Mouse (Mus musculus): ENCODE results near the gene Tspear. TPM values are rescaled to one million over a fixed set of nuclear protein-coding genes. Genes with fewer than 3 reads are reported as not detected.

Gene Tspear
- polyA plus RNA-seq, 1 experiment from 2014 or later, result 0.93 TPM

GRCm38 (mm10) chr10:77811743-77812142 lies 125.4 kb downstream of the Tspear start, which contains the start of gene Gm9507:
Gene Gm9507, minus strand, starts transcription at chr10:77811843.
- Histone ChIP-seq H3K27ac (no peak within 1 kb of the TSS), H3K27me3 (ENCODE audit: insufficient read depth, poor library complexity, severe bottlenecking) (no peaks in the 10 kb centered on the region), H3K9me3 (peaks cover 9% of the 10 kb centered on the region), H3K4me3 (no peak within 1 kb of the TSS), H3K36me3 (no peaks in the 10 kb centered on the region), H3K4me1 (replicated peaks) (peaks cover 7% of the 10 kb centered on the region; the same call in 1 of the 2 replicates)
- 72% methylated on average over 5 of the region's 5 CpGs for WGBS
- no peak for DNase-seq (ENCODE audit: low spot score)

DNA sequence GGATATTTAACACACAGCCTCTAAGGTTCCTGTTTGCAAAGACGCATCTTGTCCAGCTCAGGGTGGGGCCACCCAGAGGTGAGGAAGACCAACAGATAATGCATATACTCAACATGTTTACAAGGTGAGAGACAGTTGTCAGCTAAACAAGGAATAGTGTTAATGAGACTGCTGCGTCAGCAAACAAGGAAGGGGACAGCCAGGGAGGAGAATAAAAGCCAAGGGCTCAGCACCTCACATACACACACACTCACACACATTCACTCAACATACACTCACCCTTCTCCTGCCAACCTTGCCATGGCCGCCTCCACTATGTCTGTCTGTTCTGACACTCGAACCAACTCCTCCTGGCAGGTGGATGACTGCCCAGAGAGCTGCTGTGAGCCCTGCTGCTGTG lies 128.0 kb downstream of the Tspear start, which contains the start of gene Gm2696:
Gene Gm2696 (plus strand): TSS at position 301 of the 400 bp plus-strand sequence.
- peaks cover 3% of the 10 kb centered on the region; the same call in 1 of the 2 replicates for H3K9me3 ChIP-seq
- DNase-seq (ENCODE audit: low spot score), result no peak
- peaks cover 7% of the 10 kb centered on the region; the same call in 1 of the 2 replicates for H3K4me1 ChIP-seq (replicated peaks)
- H3K27ac ChIP-seq, result 0 out of 2 replicates have a peak within 1 kb of the TSS, but pooled peaks have one; percentile 35
- H3K27me3 ChIP-seq (ENCODE audit: insufficient read depth, poor library complexity, severe bottlenecking), result no peaks in the 10 kb centered on the region
- 57% methylated on average over 4 of the region's 4 CpGs for WGBS
- H3K36me3 ChIP-seq, result no peaks in the 10 kb centered on the region
- no peak within 1 kb of the TSS for H3K4me3 ChIP-seq

GRCm38 (mm10) chr10:77815514-77815913 lies 129.1 kb downstream of the Tspear start:
- DNase-seq (ENCODE audit: low spot score), result peak; percentile 33
- no peaks in the 10 kb centered on the region for H3K27me3 ChIP-seq (ENCODE audit: insufficient read depth, poor library complexity, severe bottlenecking)
- 0 out of 2 replicates have a peak overlapping the region, but pooled peaks have one; percentile 35 for H3K27ac ChIP-seq
- WGBS, result 31% methylated on average over 5 of the region's 5 CpGs
- H3K9me3 ChIP-seq, result no peaks in the 10 kb centered on the region
- no peak overlapping the region for H3K4me3 ChIP-seq
- no peaks in the 10 kb centered on the region for H3K36me3 ChIP-seq
- H3K4me1 ChIP-seq (replicated peaks), result peaks cover 7% of the 10 kb centered on the region; the same call in 1 of the 2 replicates

DNA sequence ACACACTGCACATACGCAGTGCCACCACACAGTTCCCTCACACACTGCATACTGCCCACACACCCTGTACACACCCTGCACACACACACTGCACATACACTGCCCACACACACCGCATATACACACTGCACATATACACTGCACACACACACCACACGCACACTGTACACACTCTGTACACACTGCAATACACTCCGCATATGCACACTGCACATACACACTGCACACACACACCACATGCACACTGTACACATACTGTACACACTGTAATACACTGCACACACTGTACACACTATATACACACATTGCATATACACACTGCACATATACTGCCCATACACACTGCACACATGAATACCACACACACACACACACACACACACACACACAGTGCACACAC lies 132.2 kb downstream of the Tspear start:
- Histone ChIP-seq H3K27ac (no peak overlapping the region), H3K4me1 (replicated peaks) (peaks cover 7% of the 10 kb centered on the region; the same call in 1 of the 2 replicates), H3K4me3 (no peak overlapping the region), H3K27me3 (ENCODE audit: insufficient read depth, poor library complexity, severe bottlenecking) (no peaks in the 10 kb centered on the region), H3K36me3 (no peaks in the 10 kb centered on the region), H3K9me3 (no peaks in the 10 kb centered on the region)
- 93% methylated on average over 4 of the region's 4 CpGs for whole genome bisulfite sequencing
- DNase-seq (ENCODE audit: low spot score), result no peak

GRCm38 (mm10) chr10:77819203-77819602 lies 132.8 kb downstream of the Tspear start:
- Histone ChIP-seq H3K4me1 (replicated peaks) (peaks cover 7% of the 10 kb centered on the region; the same call in 1 of the 2 replicates), H3K27ac (no peak overlapping the region), H3K36me3 (no peaks in the 10 kb centered on the region), H3K4me3 (no peak overlapping the region), H3K27me3 (ENCODE audit: insufficient read depth, poor library complexity, severe bottlenecking) (no peaks in the 10 kb centered on the region), H3K9me3 (peaks cover 5% of the 10 kb centered on the region; the same call in 1 of the 2 replicates)
- no peak for DNase-seq (ENCODE audit: low spot score)
- WGBS, result 40% methylated on average over 4 of the region's 4 CpGs

DNA sequence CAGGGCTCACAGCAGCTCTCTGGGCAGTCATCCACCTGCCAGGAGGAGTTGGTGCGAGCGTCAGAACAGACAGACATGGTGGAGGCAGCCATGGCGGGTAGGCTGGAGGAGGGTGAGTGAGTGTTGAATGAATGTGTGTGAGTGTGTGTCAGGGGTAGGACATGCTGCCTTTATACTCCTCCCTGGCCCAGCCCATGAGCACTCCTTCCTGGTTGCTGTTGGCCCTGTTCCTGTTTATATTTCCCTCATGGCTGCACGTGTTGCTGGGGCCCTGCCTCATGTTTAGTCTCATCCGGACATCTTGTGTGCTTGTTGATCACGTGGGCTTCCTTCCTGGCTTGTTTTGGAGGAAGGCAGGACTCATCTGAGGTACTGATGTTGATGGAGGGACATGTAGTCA lies 140.6 kb downstream of the Tspear start, which contains the start of gene Krtap10-4:
Gene Krtap10-4 (minus strand): TSS at position 145 of the 400 bp plus-strand sequence.
- no peaks in the 10 kb centered on the region for H3K4me1 ChIP-seq (replicated peaks)
- H3K27ac ChIP-seq, result no peak within 1 kb of the TSS
- H3K4me3 ChIP-seq, result no peak within 1 kb of the TSS
- WGBS, result 67% methylated on average over 6 of the region's 6 CpGs
- H3K9me3 ChIP-seq, result peaks cover 5% of the 10 kb centered on the region; the same call in 1 of the 2 replicates
- DNase-seq (ENCODE audit: low spot score), result no peak
- no peaks in the 10 kb centered on the region for H3K27me3 ChIP-seq (ENCODE audit: insufficient read depth, poor library complexity, severe bottlenecking)
- H3K36me3 ChIP-seq, result no peaks in the 10 kb centered on the region

DNA sequence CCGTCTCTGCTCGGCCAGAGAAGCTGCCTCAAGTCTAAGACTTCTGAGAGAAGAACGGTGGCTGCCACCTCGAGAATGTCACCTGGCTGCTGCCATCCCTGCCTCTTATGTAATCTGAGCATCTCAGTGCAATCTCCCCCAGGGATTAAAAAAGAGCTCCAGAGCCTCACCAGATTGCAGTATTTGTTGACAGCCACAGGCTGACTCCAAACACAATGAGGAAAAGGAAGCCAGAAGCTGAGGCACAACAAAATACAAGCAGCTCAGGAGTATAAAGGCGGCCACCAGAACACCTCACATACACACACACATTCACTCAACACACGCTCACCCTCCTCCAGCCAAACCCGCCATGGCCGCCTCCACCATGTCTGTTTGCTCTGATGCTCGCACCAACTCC lies 149.3 kb downstream of the Tspear start, which contains the start of gene Krtap10-10:
Gene Krtap10-10 (plus strand): TSS at position 301 of the 400 bp plus-strand sequence.
- Histone ChIP-seq H3K9me3 (no peaks in the 10 kb centered on the region), H3K36me3 (no peaks in the 10 kb centered on the region), H3K4me1 (replicated peaks) (peaks cover 6% of the 10 kb centered on the region; the same call in 1 of the 2 replicates), H3K27ac (no peak within 1 kb of the TSS), H3K4me3 (no peak within 1 kb of the TSS), H3K27me3 (ENCODE audit: insufficient read depth, poor library complexity, severe bottlenecking) (no peaks in the 10 kb centered on the region)
- DNase-seq (ENCODE audit: low spot score), result no peak
- 73% methylated on average over 9 of the region's 9 CpGs for WGBS

- Histone ChIP-seq H3K9me3 (peaks cover 15% of the 10 kb centered on the region), H3K4me3 (no peak overlapping the region), H3K4me1 (replicated peaks) (peaks cover 6% of the 10 kb centered on the region; the same call in 1 of the 2 replicates), H3K27me3 (ENCODE audit: insufficient read depth, poor library complexity, severe bottlenecking) (no peaks in the 10 kb centered on the region), H3K36me3 (no peaks in the 10 kb centered on the region), H3K27ac (no peak overlapping the region)
- no peak for DNase-seq (ENCODE audit: low spot score)
- 80% methylated on average over 6 of the region's 6 CpGs for WGBS
Observed at GRCm38 (mm10) chr10:77839006-77839405, 152.6 kb downstream of the Tspear start.

- H3K4me3 ChIP-seq, result no peak within 1 kb of the TSS
- DNase-seq (ENCODE audit: low spot score), result no peak
- 68% methylated on average over 3 of the region's 3 CpGs for WGBS
- H3K27me3 ChIP-seq (ENCODE audit: insufficient read depth, poor library complexity, severe bottlenecking), result no peaks in the 10 kb centered on the region
- H3K4me1 ChIP-seq (replicated peaks), result 0 out of 2 replicates have a peak, but pooled peaks cover 7% of the 10 kb centered on the region
- H3K36me3 ChIP-seq, result no peaks in the 10 kb centered on the region
- H3K9me3 ChIP-seq, result peaks cover 23% of the 10 kb centered on the region
- H3K27ac ChIP-seq, result no peak within 1 kb of the TSS
Observed at GRCm38 (mm10) chr10:77846503-77846902, 160.1 kb downstream of the Tspear start, which contains the start of gene Gm36176. Gene Gm36176, plus strand, starts transcription at chr10:77846803.

DNA sequence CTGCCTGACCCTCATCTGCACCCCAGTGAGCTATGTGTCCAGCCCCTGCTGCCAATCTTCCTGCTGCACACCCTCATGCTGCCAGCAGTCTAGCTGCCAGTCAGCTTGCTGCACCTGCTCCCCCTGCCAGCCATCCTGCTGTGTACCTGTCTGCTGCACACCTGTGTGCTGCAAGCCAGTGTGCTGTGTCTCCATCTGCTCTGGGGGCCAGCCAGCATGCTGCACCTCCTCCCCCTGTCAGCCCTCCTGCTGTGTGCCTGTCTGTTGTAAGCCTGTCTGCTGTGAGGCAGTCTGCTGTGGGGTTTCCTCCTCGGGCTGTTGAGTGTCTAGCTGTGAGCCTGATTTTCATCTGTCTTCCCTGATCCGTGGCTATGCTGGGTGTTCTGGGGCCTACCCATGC lies 160.6 kb downstream of the Tspear start:
- Histone ChIP-seq H3K27ac (no peak overlapping the region), H3K9me3 (peaks cover 23% of the 10 kb centered on the region), H3K4me1 (replicated peaks) (0 out of 2 replicates have a peak, but pooled peaks cover 7% of the 10 kb centered on the region), H3K4me3 (no peak overlapping the region), H3K27me3 (ENCODE audit: insufficient read depth, poor library complexity, severe bottlenecking) (no peaks in the 10 kb centered on the region), H3K36me3 (no peaks in the 10 kb centered on the region)
- WGBS, result 12% methylated on average over 2 of the region's 2 CpGs
- DNase-seq (ENCODE audit: low spot score), result no peak

DNA sequence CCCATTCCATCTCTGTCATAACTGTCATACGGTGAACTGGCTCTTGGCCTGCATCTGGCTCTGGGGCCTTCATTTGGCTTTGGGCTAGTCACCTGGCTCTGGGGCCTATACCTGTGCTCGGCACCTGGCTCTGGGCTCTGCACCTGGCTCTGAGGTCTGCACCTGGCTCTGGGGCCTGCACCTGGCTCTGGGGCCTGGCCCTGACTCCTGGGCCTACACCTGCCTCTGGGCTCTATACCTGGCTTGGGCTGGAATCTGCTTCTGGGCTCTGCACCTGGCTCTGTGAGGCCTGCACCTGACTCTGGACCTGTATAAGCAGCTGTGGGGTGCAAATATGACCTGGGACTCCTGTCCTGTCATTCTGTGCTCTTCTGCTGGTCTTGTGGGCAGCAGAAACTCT lies 161.2 kb downstream of the Tspear start:
- Histone ChIP-seq H3K4me3 (no peak overlapping the region), H3K36me3 (no peaks in the 10 kb centered on the region), H3K9me3 (peaks cover 22% of the 10 kb centered on the region), H3K27ac (no peak overlapping the region), H3K27me3 (ENCODE audit: insufficient read depth, poor library complexity, severe bottlenecking) (no peaks in the 10 kb centered on the region), H3K4me1 (replicated peaks) (peaks cover 7% of the 10 kb centered on the region; the same call in 1 of the 2 replicates)
- no peak for DNase-seq (ENCODE audit: low spot score)
- 84% methylated on average over 2 of the region's 2 CpGs for WGBS

DNA sequence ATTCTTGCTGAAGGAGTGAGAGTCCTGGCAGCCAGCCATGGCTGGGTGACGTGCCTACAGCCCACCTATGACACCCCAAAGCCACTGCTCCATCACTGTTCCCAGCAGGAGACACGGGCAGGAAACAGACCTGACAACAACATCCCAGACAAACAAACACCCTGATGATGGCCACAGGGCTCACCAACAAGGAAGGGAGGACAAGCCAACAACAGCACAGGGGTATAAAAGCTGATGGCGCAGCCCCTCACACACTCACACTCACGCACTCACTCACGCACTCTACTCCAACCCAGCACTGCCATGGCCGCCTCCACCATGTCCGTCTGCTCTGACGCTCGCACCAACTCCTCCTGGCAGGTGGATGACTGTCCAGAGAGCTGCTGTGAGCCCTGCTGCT lies 166.2 kb downstream of the Tspear start, which contains the start of gene Gm10318:
Gene Gm10318 (plus strand): TSS at position 301 of the 400 bp plus-strand sequence.
- 61% methylated on average over 9 of the region's 9 CpGs for WGBS
- peaks cover 9% of the 10 kb centered on the region; the same call in 1 of the 2 replicates for H3K4me1 ChIP-seq (replicated peaks)
- H3K27me3 ChIP-seq (ENCODE audit: insufficient read depth, poor library complexity, severe bottlenecking), result no peaks in the 10 kb centered on the region
- no peak for DNase-seq (ENCODE audit: low spot score)
- H3K27ac ChIP-seq, result 0 out of 2 replicates have a peak within 1 kb of the TSS, but pooled peaks have one; percentile 35
- H3K36me3 ChIP-seq, result no peaks in the 10 kb centered on the region
- no peaks in the 10 kb centered on the region for H3K9me3 ChIP-seq
- no peak within 1 kb of the TSS for H3K4me3 ChIP-seq

GRCm38 (mm10) chr10:77861675-77862074 lies 175.3 kb downstream of the Tspear start, which contains the start of gene Gm3285:
Gene Gm3285, plus strand, starts transcription at chr10:77861975.
- H3K9me3 ChIP-seq, result no peaks in the 10 kb centered on the region
- no peak within 1 kb of the TSS for H3K27ac ChIP-seq
- WGBS, result 53% methylated on average over 7 of the region's 7 CpGs
- H3K27me3 ChIP-seq (ENCODE audit: insufficient read depth, poor library complexity, severe bottlenecking), result no peaks in the 10 kb centered on the region
- H3K4me1 ChIP-seq (replicated peaks), result peaks cover 16% of the 10 kb centered on the region
- DNase-seq (ENCODE audit: low spot score), result no peak
- no peaks in the 10 kb centered on the region for H3K36me3 ChIP-seq
- no peak within 1 kb of the TSS for H3K4me3 ChIP-seq

Measured in hindbrain, embryonic 10.5 days (tissue).